Mouse (Mus musculus) lung, embryonic 16.5 days (tissue): ENCODE results near the gene Cybrd1. TPM values are rescaled to one million over a fixed set of nuclear protein-coding genes. Genes with fewer than 3 reads are reported as not detected.
A peak's percentile ranks its signal among the peaks of the same experiment; 100 is the strongest.

Experiments used
- ATAC-seq: fragments of 200-750 bp; cut with Nextera tagmentation; 2 replicates; pipeline ENCODE4 v1.8.0; 2017; ENCODE audit warnings: low read depth, mild to moderate bottlenecking, moderate library complexity
- H3K27ac ChIP-seq: fragments of 300-500 bp; sonication (generic); 2 replicates; pipeline ENCODE4 v1.5.1; 2014; ENCODE audit warnings: mild to moderate bottlenecking, control low read depth, low read length
- H3K27me3 ChIP-seq: fragments of 300-500 bp; sonication (generic); 2 replicates; pipeline ENCODE4 v1.6.1; 2014; ENCODE audit warnings: low read depth, low read length, mixed read lengths; ENCODE audit not compliant: control insufficient read depth, insufficient read depth
- H3K36me3 ChIP-seq: fragments of 300-500 bp; sonication (generic); 2 replicates; pipeline ENCODE4 v1.6.1; 2014; ENCODE audit warnings: low read length; ENCODE audit not compliant: control insufficient read depth, insufficient read depth
- H3K4me1 ChIP-seq: fragments of 300-500 bp; sonication (generic); replicated peaks from 2 replicates; pipeline ENCODE4 v1.6.1; 2014; ENCODE audit warnings: low read length, mixed read lengths; ENCODE audit not compliant: control insufficient read depth, insufficient read depth
- H3K4me2 ChIP-seq: fragments of 300-500 bp; sonication (generic); 2 replicates; pipeline ENCODE4 v1.6.1; 2014; ENCODE audit warnings: low read depth, low read length, control low read depth
- H3K4me3 ChIP-seq: fragments of 300-500 bp; sonication (generic); 2 replicates; pipeline ENCODE4 v1.5.1; 2014; ENCODE audit warnings: mild to moderate bottlenecking, low read length, control low read depth
- H3K9ac ChIP-seq: fragments of 300-500 bp; sonication (generic); 2 replicates; pipeline ENCODE4 v1.6.1; 2014; ENCODE audit warnings: low read length, control low read depth
- H3K9me3 ChIP-seq: fragments of 300-500 bp; sonication (generic); 2 replicates; pipeline ENCODE4 v1.6.1; 2016; ENCODE audit warnings: low read length; ENCODE audit not compliant: control insufficient read depth
- WGBS: fragments of 180-500 bp; shearing (Covaris S2); extraction: QIAGEN DNeasy Blood & Tissue Kit; methylation state at CpG from one replicate; pipeline ENCODE4 v1.1.7; 2014; 5-methylcytosine and 5-hydroxymethylcytosine counted together
- polyA plus RNA-seq: library from polyadenylated mRNA; unstranded; fragments of >200 nt; fragmentation: Nextera tagmentation; extraction: Ambion mirVana; gene quantifications from 2 replicates; pipeline ENCODE4 v1.2.1, GENCODE M21; 2015

The Cybrd1 gene
- polyA plus RNA-seq, 1 experiment from 2014 or later, result 4.6 TPM

- Histone ChIP-seq H3K4me1 (0 out of 2 replicates have a peak, but pooled peaks cover 2% of the 10 kb centered on the region), H3K4me3 (no peak overlapping the region), H3K27me3 (no peaks in the 10 kb centered on the region), H3K9ac (no peak overlapping the region), H3K9me3 (no peaks in the 10 kb centered on the region), H3K36me3 (no peaks in the 10 kb centered on the region), H3K27ac (no peak overlapping the region), H3K4me2 (no peak overlapping the region)
- ATAC-seq, result no peak
- 68% methylated on average over 4 of the region's 4 CpGs for WGBS
Observed at GRCm38 (mm10) chr2:71140622-71141021, 22.9 kb downstream of the Cybrd1 start.

GRCm38 (mm10) chr2:71142410-71142809 is 24.7 kb downstream of the Cybrd1 start:
- H3K4me2 ChIP-seq, result peak overlapping the region; percentile 23
- H3K4me1 ChIP-seq, result 0 out of 2 replicates have a peak, but pooled peaks cover 2% of the 10 kb centered on the region
- no peaks in the 10 kb centered on the region for H3K27me3 ChIP-seq
- peak overlapping the region; percentile 44 for H3K27ac ChIP-seq
- no peak for ATAC-seq
- H3K9ac ChIP-seq, result no peak overlapping the region
- H3K9me3 ChIP-seq, result no peaks in the 10 kb centered on the region
- WGBS, result 14% methylated on average over 7 of the region's 7 CpGs
- H3K36me3 ChIP-seq, result no peaks in the 10 kb centered on the region
- H3K4me3 ChIP-seq, result no peak overlapping the region

GRCm38 (mm10) chr2:71145853-71146252 is 28.1 kb downstream of the Cybrd1 start:
- 59% methylated on average over 4 of the region's 4 CpGs for WGBS
- no peak overlapping the region for H3K9ac ChIP-seq
- no peak overlapping the region for H3K4me2 ChIP-seq
- 0 out of 2 replicates have a peak, but pooled peaks cover 4% of the 10 kb centered on the region for H3K4me1 ChIP-seq
- no peaks in the 10 kb centered on the region for H3K36me3 ChIP-seq
- H3K4me3 ChIP-seq, result no peak overlapping the region
- no peaks in the 10 kb centered on the region for H3K27me3 ChIP-seq
- H3K9me3 ChIP-seq, result no peaks in the 10 kb centered on the region
- peak overlapping the region; percentile 46 for H3K27ac ChIP-seq
- no peak for ATAC-seq

GRCm38 (mm10) chr2:71146266-71146665 is 28.5 kb downstream of the Cybrd1 start:
- Histone ChIP-seq H3K9ac (no peak overlapping the region), H3K9me3 (no peaks in the 10 kb centered on the region), H3K36me3 (no peaks in the 10 kb centered on the region), H3K4me3 (no peak overlapping the region), H3K4me1 (0 out of 2 replicates have a peak, but pooled peaks cover 4% of the 10 kb centered on the region), H3K4me2 (no peak overlapping the region), H3K27me3 (no peaks in the 10 kb centered on the region), H3K27ac (no peak overlapping the region; the same call in 1 of the 2 replicates)
- peak; percentile 91 for ATAC-seq
- 16% methylated on average over 3 of the region's 3 CpGs for WGBS

GRCm38 (mm10) chr2:71147816-71148215 is 30.1 kb downstream of the Cybrd1 start:
- Histone ChIP-seq H3K4me3 (no peak overlapping the region), H3K9me3 (no peaks in the 10 kb centered on the region), H3K27me3 (no peaks in the 10 kb centered on the region), H3K4me1 (0 out of 2 replicates have a peak, but pooled peaks cover 2% of the 10 kb centered on the region), H3K27ac (no peak overlapping the region), H3K4me2 (no peak overlapping the region), H3K36me3 (no peaks in the 10 kb centered on the region), H3K9ac (no peak overlapping the region)
- 37% methylated on average over 6 of the region's 6 CpGs for WGBS
- no peak for ATAC-seq

- 91% methylated on average over 4 of the region's 4 CpGs for WGBS
- H3K9me3 ChIP-seq, result no peaks in the 10 kb centered on the region
- ATAC-seq, result no peak
Observed at GRCm38 (mm10) chr2:71152170-71152569, 34.4 kb downstream of the Cybrd1 start.

GRCm38 (mm10) chr2:71155486-71155885 is 37.8 kb downstream of the Cybrd1 start:
- Histone ChIP-seq H3K4me1 (no peaks in the 10 kb centered on the region; the same call in 1 of the 2 replicates), H3K27me3 (no peaks in the 10 kb centered on the region), H3K4me2 (no peak overlapping the region), H3K27ac (no peak overlapping the region), H3K4me3 (no peak overlapping the region), H3K9ac (no peak overlapping the region), H3K36me3 (no peaks in the 10 kb centered on the region), H3K9me3 (no peaks in the 10 kb centered on the region)
- ATAC-seq, result peak; percentile 65; the same call in 1 of the 2 replicates
- WGBS, result 6% methylated on average over 8 of the region's 8 CpGs

More at GRCm38 (mm10) chr2:71152170-71152569, 34.4 kb downstream of the Cybrd1 start:
- 0 out of 2 replicates have a peak, but pooled peaks cover 2% of the 10 kb centered on the region for H3K4me1 ChIP-seq
- no peaks in the 10 kb centered on the region for H3K27me3 ChIP-seq
- H3K9ac ChIP-seq, result no peak overlapping the region
- no peak overlapping the region for H3K4me2 ChIP-seq
- no peak overlapping the region for H3K4me3 ChIP-seq
- H3K27ac ChIP-seq, result no peak overlapping the region
- no peaks in the 10 kb centered on the region for H3K36me3 ChIP-seq

GRCm38 (mm10) chr2:71156446-71156845 is 38.7 kb downstream of the Cybrd1 start:
- H3K4me3 ChIP-seq, result no peak overlapping the region
- no peaks in the 10 kb centered on the region; the same call in 1 of the 2 replicates for H3K4me1 ChIP-seq
- no peak for ATAC-seq
- H3K27me3 ChIP-seq, result no peaks in the 10 kb centered on the region
- WGBS, result 73% methylated on average over 8 of the region's 8 CpGs
- H3K27ac ChIP-seq, result no peak overlapping the region
- H3K9ac ChIP-seq, result no peak overlapping the region
- no peaks in the 10 kb centered on the region for H3K9me3 ChIP-seq
- H3K36me3 ChIP-seq, result no peaks in the 10 kb centered on the region
- no peak overlapping the region for H3K4me2 ChIP-seq

- no peaks in the 10 kb centered on the region; the same call in 1 of the 2 replicates for H3K4me1 ChIP-seq
- no peak for ATAC-seq
- no peak overlapping the region for H3K27ac ChIP-seq
- H3K9me3 ChIP-seq, result no peaks in the 10 kb centered on the region
- no peak overlapping the region for H3K4me2 ChIP-seq
- H3K9ac ChIP-seq, result no peak overlapping the region
- no peak overlapping the region for H3K4me3 ChIP-seq
- H3K27me3 ChIP-seq, result no peaks in the 10 kb centered on the region
- H3K36me3 ChIP-seq, result no peaks in the 10 kb centered on the region
- 89% methylated on average over 8 of the region's 8 CpGs for WGBS
Observed at GRCm38 (mm10) chr2:71157881-71158280, 40.2 kb downstream of the Cybrd1 start.
